Mouse (Mus musculus): ENCODE data around the gene Slc35f5.
"Not testable (repeated sequence)": the region's sequence is repeated elsewhere in the genome, so short reads cannot be mapped to it uniquely, and the experiment has no call there.

Gene Slc35f5

DNA sequence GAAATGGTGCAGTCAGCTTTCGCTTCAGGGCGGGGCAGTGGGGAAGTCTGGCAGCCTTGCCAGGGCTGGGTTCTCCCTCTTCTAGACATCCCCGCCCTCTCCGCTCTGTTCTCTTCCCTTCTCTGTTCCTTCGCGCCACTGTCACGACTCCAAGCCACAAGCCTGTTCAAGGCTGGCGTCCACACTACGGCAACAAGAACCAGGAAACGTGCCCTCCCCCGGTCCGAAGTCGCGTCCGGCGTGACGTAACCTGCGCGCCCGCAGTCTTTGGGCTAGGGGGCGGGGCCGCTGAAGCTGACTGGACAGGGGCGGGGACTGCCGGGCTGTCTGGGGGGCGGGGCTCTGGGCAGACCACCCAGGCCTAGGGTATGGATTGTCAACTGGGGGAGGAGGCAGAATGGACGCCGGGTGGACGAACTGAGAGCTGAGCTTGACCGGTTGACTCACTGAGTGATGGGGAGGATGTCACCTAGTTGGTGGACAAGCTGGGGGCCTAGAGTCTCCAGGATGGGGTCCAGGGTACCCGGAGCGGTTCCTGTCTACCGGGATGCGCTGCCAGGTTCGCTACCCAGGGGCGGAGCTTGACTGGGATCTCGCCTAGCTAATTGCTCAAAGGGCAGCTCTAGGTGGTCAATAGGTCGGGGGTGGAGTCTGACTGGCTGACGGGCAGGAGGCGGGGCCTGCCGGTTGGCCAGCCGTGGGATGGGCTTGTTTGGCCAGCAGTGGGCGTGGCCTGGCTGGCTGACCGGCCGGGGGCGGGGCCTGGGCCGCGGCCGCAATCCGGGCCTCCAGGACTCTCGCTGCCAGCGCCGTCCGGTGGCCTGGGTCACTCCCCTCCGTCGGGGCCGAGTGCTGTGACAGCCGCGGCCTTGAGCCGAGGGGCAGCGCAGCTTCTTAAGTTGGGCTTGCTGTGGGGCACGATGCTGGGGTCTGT, at the start of gene Slc35f5:
Gene Slc35f5 (plus strand): TSS at position 337 of the 934 bp plus-strand sequence.
- DNase-seq (ENCODE audit: low spot score): peak; percentile 95

DNA sequence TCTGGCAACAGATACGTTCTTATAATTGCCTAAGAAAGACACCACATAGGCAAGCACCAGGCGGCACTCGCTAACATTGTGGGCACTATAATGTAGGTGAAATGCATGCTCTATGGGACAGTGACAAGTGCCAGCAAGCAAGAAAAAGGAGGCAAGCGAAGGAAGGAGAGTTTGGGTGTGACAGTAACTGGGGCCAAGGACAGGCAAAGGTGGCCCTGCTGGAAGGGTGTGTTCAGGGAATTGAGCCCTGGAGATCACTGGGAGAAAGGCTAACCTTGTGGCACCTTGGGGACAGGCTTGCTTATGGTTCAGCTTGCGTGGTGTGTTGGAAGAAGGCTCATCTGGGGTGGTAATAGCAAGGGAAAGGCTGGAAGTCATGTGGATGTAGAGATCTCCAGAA, 45.7 kb upstream of the Slc35f5 start:
- DNase-seq (ENCODE audit: low spot score): no peak

DNA sequence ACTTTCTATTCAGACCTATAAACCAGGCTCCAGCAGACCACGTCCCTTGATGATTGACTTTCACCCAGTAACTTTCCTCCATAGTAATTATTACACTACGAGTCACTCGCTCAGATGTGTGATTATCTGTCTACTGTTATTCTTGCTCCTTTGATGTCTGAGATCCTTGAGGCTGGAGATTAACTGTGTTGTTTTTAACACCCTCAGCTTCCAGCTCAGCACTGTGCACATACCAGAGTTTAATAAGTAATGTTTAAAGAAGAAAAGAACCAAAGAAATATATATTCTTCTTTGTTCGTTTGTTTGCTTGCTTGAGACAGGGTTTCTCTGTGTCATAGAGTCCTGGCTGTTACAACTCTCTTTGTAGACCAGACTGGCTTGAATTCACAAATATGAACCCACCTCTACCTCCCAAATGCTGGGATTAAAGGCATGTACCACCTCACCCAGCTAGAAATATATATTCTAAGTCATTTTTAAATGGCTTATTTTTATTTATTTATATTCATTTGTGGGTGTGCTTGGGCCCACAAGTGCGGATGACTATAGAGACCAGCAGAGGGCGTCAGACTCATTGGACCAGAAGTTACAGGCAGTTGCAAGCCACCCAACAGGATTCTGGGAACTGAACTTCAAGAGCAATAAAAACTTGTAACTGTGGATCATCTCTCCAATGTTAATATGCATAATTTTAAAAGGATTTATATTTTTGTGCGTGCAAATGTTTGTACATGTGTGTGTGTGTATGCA, 43.3 kb upstream of the Slc35f5 start:
- no peak for DNase-seq (ENCODE audit: low spot score)

DNA sequence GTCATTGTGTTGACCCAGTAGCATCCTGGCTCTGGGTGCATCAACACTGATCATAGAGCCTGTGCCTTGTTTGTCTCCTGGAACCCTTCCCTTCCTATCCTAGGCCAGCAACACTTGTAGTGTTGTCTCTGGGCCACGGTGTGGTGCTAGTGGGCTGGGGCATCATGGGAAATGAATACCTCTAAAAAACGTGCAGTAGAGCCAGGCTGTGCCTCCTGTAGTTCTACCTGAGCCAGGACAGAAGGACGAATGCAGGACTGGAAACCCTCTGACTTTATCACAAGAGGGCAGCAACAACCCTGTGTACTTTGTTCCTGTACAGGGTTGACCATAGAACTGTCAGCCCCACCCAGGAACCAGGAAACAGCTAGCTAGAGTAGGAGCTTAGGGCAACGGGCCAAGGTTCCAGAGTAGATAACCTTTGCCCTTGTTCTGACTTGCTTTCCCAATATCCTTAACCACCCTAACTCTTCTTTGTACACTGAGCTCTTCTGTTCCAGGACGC, 41.2 kb upstream of the Slc35f5 start:
- DNase-seq (ENCODE audit: low spot score): no peak

DNA sequence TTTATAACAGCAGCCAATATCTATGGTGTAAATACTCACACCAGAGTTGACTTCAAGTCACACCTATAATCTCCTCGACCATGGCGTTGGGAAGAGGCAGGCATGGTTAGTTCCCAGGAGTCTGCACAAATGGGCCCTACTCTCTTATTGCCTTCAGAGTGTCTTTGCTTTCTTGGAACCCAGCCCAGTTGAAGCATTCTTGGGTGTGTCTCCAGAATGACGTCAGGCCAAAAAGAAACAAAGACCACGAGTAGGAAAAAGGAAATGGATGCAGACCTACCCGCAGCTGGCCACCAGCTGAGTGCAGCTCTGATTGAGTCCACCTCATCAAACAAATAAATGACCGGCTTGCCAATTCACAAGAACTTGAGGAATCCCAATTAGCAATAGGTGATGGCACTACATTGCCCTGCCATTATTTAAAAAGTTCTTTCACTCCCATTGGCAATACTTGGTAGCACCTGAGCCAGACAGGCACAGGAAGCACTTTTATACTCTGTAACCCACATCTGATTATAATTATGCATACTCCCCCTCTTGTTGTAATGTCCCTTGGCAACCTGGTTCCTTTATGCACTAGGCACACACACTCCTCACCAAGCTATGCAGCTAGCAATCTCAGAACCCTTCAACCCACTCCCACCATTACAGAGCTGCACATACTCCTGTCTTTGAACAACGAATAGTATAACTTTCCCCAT, 34.3 kb upstream of the Slc35f5 start:
- DNase-seq (ENCODE audit: low spot score): no peak

DNA sequence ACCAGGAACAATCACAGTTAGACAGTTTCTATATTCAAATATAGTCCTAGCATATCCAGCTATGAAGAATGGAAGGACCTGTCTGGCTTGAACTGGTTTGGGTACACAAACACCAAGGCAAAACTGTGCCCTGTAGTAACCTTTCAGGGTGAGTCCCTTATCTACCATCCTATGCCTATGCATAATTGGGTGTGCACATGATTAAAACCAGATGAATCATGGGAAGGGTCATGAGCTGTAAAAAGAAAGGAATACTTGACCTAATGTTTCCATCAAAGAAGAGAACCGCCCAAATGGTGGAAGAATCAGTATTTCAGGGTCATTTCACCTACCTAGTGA, 33.8 kb upstream of the Slc35f5 start:
- no peak for DNase-seq (ENCODE audit: low spot score)

DNA sequence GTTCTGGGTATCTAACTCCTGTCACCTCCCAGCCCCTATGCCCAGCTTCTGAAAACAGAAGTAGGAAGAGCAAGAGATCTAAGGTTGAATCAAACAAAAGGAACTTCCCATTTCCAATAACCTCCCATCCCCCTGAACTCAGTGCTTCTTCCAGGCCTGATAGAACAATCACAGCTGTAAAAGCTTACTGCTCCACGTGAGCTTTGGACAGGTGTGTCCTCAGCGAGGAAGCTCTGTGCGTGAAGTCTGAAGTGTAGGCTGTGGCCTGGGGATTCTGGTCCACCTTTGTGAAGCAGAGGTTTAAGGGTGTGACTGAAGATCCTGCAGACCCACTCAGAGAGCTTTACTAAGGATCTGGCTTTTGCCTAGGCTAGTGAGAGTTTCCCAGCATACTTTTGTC, 33.0 kb upstream of the Slc35f5 start:
- DNase-seq (ENCODE audit: low spot score): no peak

DNA sequence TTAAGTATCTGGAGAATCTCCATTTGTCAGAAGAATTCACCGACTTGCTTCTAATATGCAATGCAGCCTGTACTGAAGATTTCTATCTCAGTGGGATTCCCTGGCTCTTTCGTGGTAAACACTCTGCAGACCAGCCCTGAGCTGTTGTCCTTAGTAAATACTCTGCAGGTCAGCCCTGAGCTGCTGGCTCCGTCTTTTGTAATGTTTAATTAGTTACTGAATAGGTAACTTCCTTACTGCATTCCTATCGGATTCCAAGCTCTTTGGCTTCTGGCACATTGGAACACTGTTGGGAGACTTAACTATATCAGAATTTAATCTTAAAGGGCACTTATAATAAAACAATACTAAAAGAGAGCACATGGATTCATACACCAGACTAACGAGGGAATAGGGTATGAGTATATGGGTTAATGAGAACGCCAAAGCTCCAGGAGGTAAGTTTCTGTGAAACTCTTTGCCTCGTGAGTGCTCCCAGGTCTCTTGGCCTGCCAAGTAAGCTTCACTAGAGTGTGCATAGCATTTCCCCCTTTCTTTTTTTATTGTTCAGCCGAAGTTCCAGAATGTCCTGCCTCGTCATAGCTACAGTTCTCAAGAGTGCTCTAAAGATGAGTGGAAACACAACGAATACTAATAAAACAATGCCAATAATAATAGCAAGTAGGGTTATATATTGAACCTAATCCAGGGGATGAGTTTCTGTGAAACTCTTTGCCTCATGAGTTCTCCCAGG, 27.0 kb upstream of the Slc35f5 start:
- not testable (repeated sequence) for DNase-seq (ENCODE audit: low spot score)

DNA sequence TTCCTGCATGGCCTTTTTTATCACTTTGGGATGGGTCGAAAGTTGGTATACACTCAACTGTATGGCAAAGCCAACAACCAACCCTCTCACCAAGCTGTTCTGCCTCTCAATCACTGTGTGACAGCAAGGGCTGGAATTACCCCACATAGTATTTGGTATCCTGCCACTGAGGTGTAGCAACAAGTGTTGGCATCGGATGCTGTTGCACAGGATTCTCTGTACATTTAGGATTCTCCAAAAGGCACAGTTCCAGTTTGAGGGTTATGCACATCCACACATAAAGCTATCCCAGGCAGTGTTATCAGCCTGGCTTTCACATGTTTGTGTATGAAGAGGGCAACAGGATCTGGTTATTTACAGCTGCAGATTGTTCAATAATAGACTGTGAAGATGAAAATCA, 23.3 kb upstream of the Slc35f5 start:
- no peak for DNase-seq (ENCODE audit: low spot score)

DNA sequence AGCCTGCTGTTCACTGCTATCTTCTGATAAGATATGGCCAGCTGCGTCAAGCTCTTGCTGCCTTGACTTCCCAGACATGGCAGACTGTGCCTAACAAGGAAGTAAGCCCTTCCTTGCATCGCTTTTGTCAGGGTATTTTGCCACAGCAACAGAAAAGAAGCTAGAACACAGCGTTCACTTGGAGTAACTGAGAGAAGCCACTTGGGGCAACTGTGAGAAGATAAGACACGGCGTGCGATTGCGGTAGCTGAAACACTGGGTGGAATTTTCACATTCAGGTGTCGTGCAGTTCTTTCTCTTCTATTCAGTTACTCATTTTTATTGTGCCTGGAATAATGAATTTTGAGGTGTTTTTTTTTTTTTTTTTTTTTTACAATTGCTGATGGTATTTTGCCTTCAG, 22.6 kb upstream of the Slc35f5 start:
- DNase-seq (ENCODE audit: low spot score): no peak

DNA sequence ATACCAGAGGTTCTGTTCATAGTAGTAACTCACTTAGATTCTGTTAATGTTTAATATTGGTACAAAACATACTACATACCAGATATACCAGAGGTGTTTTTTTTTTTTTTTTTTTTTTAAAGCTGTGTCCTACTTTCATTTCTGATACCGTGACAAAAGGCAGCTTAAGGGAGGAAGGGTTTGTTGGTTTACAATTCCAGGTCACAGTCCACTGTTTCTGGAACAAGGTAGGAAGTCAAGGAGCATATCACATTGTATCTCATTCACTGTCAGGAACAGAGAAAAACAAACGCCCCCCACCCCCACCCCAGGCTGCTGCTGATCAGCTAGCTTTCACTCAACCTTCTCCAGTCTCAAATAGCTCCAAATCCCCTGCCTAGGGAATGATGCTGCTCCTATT, 21.1 kb upstream of the Slc35f5 start:
- no peak for DNase-seq (ENCODE audit: low spot score)

DNA sequence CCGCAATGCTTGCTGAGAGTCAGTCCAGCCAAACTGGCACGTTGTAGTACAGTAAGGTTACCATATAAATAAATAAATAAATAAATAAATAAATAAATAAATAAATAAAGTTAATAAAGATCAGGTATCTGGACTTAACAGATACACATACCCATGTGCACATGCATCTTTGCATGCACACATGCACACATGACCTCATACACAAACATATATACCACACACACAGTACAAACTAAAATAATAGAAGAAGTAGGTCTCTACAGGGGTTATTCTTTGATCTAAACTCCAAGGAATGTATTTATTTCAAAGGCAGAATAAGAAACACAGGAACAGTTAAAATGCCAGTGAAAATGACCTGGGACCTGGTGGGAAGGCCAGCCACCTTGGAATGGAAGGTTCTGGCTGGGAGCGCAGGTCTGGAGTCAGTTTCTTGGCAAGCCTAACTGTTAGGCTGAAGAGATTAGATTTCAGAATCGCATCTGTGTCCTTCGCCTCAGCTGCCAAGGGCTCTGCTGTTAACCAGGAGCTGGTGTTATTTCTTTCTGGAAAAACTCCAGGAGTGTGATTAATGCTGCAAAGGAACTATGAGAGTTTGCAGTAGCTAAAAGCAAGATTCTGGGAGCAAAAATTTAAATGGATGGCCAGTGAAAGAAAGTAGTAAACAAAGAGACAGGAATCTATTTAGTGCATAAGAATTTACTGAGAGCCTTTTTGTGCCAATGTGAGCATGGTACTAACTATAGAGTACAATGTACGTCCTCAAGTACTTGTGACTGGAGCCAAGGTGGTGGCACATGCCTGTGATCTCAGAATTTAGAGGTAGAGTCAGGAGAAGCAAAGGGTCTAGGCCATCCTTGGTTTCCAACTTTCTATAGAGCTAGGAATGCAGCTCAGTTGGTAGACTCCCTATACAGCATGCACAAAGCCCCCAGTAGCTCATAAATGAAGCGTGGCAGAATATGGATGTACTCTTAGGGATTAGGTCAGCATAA, 18.1 kb upstream of the Slc35f5 start:
- no peak for DNase-seq (ENCODE audit: low spot score)

DNA sequence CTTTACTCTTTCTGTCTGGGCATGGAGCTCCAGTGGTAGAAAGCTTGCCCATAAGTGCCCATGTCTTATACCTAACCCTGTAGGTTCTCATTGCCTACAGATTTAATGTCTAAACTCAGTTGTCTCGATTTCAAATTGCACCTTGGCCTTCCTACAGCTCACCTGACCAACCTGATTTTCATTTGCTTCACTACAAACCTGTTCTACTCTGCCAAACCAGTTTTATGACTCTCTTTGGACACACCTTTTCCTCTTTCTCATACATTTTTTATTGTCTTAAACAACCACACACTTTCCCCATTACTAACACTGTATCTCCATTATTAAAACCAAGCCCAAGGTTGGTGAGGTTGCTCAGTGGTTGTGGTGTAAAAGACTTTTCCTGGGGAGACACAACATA, 10.5 kb upstream of the Slc35f5 start:
- no peak for DNase-seq (ENCODE audit: low spot score)

DNA sequence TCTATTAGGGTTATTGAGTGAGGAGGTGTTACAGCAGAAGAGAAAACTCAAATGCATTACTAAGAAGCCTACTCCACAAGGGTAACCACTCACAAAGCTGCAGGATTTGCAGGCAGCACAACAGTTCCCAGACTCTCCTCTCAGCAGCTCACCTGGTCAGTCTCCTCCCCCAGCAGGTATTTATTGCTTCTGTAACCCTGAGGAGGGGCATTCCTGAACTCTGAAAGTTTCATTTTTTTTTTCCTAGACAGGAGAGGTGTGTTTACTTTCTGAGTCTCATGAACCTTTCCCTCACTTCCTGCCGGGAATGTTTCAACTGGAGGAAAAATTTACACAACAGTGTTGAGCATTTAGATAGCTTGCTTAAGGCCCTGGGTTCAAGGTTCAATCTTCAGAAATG, 10.0 kb upstream of the Slc35f5 start:
- DNase-seq (ENCODE audit: low spot score): no peak

DNA sequence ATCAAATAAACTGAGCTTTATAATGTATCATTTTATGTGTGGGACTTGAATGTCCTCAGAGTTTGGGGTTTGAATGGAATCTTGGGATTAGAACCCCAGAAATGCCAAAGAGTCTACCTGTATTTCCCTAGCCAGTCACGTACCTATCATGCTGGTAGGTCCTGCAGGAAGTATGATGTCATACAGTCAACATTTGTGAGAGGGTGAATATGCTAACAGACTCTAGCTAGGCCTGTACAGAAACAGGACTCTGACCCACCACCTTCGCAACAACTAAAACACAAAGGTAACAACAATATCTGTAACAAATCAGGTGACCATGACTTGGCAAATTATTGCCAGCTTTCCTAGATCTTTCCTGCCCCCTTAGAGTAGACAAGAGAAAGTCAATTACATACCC, 8.8 kb upstream of the Slc35f5 start:
- no peak for DNase-seq (ENCODE audit: low spot score)

DNA sequence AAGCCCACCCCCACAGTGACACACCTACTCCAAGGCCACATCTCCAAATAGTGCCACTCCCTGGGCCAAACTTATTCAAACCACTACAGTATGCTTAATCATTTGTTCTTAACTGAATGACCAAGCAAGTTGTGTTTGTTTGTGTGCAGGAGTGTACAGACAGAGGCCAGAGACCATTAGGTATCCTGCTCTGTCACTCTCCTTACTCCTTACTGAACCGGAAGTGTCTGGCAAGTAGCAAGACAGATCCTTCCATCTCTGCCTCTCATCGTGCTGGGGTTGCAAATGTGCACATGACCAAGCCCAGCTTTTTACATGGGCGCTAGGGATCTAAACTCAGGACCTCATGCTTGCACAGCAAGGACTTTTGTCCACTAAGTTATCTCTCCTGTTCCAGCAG, 1.1 kb upstream of the Slc35f5 start:
- DNase-seq (ENCODE audit: low spot score): no peak

DNA sequence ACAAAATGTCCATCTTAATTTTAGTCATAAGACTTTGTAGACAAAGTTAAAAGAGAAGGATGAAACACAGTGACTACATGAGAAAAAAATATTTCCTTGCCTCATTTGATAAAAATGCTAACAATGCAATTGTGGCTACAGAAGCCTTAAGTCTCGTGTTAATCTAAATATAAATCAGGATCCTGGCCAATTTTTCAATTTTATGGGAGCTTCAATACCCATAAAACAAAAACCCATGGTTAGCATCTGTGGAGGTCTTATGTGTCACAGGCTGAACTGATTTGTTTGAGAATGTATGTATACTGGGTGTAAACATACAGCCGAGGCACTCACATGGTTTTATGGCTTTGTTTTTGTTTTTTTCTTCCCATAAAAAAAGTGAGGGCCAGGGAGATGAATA, 674 bp upstream of the Slc35f5 start:
- no peak for DNase-seq (ENCODE audit: low spot score)

DNA sequence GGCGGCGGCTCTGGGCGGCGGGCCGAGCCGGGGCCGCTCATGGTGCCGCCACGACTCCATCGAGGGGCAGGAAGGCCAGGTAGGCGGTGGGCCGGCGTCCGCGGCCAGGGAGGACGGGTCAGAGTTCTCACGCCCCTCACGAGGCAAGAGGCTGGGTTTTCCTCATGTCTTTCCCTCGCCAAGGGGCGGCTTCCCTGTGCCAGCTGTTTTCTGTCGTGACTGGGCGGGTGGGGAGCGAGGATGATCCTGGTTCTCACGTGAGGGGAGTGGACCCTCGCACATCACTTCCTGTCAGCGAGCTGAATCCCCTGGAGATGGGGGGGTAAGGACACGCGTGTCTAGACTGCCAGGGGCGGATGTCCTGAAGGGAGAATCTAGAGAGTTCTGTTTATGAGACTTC, 811 bp downstream of the Slc35f5 start:
- DNase-seq (ENCODE audit: low spot score): peak; percentile 61

DNA sequence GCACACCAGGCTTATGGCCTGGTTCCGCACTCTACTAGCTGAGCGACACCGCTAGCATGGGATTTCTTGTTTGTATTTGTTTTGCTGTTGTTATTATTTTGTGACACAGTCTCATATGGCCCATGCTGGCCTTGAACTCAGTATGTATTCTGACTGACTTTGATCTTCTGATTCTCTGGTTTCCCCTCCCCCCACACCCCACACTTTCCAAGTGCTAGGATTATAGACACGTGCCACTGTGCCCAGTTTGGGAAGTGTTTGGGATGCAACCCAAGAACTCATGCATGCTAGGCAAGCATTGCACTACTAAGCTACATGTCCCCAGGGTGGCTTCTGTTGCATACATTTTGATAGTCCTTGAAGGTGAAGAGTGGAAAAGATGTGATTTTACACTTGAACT, 1.4 kb downstream of the Slc35f5 start:
- DNase-seq (ENCODE audit: low spot score): no peak

DNA sequence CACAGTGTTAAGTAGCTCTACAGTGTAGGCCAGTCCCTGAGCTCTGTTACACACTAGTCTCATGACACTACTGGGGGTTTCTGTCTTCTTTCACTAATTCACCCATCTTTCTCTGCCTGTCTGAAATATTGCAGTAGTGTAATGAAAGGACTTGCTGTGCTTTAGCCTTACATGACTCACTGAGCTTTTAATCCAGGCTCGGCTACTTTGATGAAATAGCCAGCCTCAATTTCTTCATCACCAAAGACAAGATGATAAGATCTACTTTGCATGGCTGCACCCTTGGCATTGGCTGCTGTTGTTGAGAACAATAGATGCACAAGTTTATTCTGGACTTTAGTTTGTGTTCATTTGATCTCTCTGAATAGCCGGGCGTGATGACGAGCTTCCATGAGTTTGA, 7.7 kb downstream of the Slc35f5 start:
- DNase-seq (ENCODE audit: low spot score): no peak

DNA sequence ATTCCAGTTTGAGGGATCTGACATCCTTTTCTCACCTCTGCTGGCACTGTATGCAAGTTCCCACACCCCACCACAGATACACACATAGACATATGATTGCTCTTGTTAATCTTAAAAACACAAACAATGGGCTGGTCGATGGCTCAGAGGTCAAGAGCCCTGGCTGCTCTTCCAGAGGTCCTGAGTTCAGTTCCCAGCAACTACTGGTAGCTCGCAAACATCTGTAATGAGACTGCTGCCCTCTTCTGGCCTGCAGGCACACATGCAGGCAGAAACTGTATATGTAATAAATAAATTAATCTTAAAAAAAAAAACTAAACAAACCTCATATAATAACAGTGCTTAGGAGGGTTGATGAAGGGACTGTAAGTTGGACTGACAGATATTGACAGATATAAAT, 13.8 kb downstream of the Slc35f5 start:
- DNase-seq (ENCODE audit: low spot score): no peak

All from layer of hippocampus, adult 11-12 months (tissue).